Mouse (Mus musculus): Measurements from ENCODE around the gene Scrn2.

DNA sequence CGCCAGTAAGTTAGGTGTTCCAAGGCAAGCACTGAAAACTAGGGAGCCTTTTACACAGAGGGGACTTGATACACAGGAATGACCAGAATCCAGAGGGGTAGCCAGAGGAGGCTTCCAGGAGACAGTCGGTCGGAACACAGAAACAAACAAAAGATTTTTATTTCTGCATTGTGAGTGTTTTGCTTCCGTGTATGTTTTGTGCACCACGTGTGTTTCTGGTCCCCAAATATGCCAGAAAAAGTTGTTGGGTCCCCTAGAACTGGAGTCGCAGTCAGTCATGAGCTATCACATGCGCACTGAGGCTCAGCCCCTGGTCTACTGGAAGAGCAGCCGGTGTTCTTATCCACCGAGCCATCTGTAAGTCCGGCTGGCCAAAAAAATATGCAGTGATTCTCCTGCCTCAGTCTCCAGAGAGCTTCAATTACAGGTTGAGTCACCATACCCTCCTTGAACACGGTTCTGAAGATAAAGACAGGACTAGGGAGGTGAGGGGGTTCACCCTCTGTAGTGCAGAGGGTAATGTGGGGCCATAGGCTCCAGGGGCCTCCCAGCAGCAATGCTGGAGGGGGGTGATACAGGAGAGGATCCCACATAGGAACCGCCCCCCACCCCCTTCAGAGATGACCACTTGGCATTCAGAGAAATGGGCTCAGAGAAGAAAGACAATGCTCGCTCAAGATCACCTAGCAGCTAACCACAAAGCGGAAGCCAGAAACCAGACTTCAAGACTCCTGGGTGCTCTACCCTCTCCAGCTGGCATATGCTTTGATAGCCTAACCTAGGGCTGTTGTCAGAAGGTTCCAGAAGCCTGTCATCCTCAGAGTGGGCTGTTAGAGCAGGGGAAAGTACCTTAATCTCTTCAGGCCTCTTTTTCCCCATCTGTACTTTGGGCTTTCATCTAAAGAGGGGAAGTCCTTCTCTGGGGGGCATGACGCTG, 33.6 kb upstream of the Scrn2 start:
- TF ChIP-seq CTCF (IDR thresholded peaks at IDR 0.05) = no peak
- TF ChIP-seq POLR2A (IDR thresholded peaks at IDR 0.05; ENCODE audit: insufficient read depth, low read depth, low read length) = no peak

All from heart, adult 2 months (tissue).